Mouse (Mus musculus): ENCODE results near the gene Pcdh7.

- TF ChIP-seq MYOD1 (IDR thresholded peaks at IDR 0.05; ENCODE audit: control insufficient read depth, insufficient read length, low read depth), result peak; percentile 59
- no peak for TF ChIP-seq CTCF (IDR thresholded peaks at IDR 0.05; ENCODE audit: control insufficient read depth, insufficient read depth, insufficient read length)
- no peak for TF ChIP-seq MAX (IDR thresholded peaks at IDR 0.05)
Observed at GRCm38 (mm10) chr5:58172218-58172617, 454.5 kb downstream of the Pcdh7 start.

Data from C2C12 (cell line).